Mouse (Mus musculus): ENCODE measurements around the gene Ttll1.
"Not testable (repeated sequence)": the region's sequence is repeated elsewhere in the genome, so short reads cannot be mapped to it uniquely, and the experiment has no call there.

Ttll1 gene

DNA sequence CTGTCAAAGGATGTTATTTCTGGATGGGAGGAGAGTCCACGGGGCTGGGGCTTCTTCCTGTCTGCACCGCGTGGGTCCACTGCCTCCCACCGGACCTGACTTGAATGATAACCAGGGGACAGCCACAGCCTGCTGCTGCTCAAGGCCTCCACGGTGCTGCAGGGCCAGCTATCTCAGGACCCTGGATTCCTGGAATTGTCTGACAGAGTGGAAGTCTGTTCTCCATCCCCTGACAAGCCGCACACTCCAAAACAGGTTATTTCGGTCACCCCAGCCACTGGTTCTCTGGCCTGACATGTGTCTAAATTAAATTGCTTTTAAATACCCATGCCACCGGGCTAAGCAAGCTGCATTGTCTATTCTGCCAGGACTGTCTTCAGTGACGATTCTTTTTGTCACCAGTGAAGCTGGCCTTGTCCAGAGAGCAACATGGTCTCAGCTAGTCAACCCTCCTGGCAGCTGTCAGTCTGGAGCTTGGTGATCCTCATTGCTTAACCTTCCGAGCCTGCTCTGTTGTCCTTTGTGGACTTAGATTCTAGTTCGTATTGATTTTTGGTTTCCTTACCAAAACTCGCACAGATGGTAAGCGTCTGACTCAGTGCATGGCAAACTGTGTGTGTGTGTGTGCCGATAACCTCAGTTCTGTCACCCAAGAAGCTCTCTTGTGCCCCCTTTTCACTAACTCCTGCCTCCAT, 13.1 kb upstream of the Ttll1 start:
- DNase-seq = no peak

DNA sequence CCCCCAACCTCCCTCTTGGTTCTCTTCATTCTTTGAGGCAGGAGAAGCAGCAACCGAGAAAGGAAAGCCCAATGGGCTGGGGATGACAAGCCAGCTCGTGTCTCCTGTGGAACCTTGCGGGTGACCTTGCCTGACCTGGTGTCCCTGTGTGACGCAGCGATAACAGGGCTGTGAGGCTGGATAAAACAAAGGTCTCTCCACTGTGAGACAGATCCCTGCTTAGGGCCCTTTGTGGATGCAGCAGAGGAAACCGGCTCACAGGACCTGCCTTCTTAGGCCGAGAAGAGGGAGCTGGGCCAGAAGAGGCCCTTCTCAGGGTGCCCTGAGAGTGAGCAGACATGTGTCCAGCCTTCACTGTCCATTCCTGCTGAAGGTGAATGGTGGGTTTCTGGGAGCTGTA, 12.5 kb upstream of the Ttll1 start:
- no peak for DNase-seq

GRCm38 (mm10) chr15:83520861-83521382, 10.2 kb upstream of the Ttll1 start:
- DNase-seq = no peak

DNA sequence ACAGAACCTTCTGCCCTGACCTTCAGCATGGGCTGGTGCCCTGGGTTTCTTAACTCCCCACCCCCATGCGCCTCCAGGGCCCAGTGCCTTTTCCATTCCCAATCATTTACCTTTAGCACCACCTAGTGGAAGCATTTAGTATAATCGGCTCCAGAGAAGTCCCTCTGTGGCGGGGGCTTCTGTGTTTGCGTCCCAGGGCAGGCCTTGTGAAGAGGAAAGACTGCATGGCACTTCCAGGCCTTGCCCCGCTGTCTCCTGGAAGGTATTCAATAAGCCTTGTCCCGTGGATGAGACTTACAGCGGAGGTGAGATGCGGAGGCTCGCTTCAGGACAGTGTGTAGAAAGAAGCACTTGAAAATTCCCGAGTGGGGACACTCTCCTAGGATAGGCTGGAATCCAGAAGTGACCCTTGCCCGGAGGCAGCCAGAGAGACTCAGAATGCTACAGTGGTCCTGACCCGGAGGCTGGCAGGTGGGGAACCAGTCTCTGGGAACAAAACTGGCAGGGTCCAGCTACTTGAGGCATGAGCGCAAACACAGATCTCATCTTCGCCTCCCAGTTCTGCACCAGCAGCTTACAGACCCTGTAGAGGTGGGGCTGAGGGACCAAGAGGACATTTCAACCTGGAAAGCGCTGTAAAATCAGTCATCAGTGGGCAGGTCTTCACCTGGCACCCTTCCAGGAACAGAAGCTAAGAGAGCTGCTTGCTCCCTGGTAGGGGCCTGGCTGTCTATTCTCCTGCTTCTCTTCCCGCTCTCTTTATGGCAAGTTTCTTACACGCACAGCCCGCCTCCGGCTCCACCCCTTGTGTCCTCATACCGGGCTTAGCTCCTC, 7.7 kb upstream of the Ttll1 start:
- peak; percentile 63 to 73 for DNase-seq

DNA sequence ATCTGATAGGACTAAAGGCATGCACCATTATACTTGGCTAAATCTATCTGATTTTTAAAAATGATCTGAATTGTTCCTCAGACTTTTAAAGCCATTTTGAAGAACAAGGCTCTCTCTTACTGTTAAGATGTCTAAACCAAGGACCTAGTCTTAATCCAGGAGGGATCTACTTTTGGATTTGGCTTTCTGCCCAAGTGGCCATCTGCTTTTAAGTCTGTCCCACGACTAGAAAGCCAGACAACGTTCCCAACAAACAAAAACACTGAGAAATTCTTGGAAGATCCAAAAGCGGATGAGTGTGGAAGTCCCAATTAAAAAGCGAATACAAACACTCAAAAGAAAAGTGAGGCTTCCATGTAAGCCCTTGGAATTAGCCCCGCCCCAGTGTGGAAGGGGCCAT, 4.3 kb upstream of the Ttll1 start:
- no peak for DNase-seq

DNA sequence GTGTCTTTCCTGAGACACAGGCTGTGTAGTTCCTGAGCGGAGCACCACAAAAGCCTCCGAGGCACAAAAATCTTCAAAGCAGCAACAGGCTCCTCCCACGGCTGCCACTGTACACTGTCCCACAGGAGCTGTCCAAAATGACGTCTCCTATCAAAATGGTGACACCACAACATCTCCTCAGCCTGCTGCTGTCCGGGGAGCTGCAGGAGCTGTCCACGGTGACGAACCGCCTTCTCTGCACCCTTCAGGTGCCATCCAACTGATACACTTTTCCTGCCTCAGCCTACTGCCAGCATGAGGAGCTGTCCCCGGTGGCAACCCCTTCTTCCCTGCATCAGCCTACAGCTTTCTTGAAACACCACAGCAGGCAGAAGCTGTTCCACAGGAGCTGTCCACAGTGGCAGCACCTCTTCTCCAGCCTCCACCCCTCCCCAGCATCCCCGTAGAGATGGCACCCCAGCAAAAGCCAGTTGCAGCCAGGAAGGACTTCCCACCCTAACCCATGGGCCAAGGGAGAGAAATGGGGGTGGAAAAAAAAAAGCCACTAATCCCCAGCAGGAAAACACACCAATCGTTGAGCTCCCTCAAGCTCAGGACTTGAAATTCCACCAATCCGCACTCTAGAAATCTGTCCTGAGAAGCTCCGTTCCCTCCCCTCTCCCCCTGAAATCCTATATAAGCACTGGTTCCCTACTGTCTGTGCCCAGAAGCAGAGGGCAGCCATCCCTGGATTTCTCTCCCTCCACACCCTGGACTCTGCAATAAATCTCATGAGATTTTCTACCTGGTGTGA, 2.0 kb upstream of the Ttll1 start:
- no peak for DNase-seq

GRCm38 (mm10) chr15:83509950-83510804, 516 bp downstream of the Ttll1 start:
- DNase-seq = no peak

DNA sequence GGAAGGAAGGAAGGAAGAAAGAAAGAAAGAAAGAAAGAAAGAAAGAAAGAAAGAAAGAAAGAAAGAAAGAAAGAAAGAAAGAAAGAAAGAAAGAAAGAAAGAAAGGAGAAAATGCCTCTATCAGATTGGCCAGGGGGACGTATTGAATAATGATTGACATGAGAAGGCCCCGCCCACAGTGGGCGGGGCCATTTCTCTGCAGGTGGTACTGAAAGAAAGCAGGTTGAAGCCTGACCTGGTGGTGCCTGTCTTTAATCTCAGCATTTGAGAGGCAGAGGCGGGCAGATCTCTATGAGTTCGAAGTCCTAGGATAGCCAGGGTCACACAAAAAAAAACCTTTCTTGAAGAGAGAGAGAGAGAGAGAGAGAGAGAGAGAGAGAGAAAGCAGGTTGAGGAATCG, 9.2 kb downstream of the Ttll1 start:
- not testable (repeated sequence) for DNase-seq

- peak; percentile 78 for DNase-seq
Observed at GRCm38 (mm10) chr15:83500352-83500751, 10.3 kb downstream of the Ttll1 start.

DNA sequence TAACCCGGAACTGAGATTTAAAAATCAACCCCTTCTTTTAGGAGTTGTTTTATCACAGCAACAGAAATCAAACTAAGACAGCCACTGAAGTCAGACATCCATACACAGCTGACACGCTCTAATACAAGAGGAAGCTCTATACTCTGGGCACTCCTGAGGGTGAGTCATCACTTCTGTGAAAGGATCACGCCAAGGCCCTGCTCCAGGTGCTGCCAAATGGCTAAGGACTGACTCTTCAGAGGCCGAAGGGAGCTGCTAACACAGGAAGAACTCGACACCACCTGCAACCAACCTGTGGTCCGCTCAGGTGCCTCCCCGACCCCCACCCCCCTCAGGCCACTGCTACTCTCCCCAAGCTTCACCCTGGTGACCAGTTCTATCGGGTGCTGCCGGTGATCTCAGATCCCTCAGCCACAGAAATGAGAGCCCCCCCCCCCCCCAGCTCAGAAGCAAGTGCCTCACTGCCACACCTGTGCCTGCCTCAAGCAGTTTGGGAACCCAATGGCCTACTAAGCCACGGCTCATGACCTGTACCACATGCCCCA, 11.4 kb downstream of the Ttll1 start:
- DNase-seq = no peak

DNA sequence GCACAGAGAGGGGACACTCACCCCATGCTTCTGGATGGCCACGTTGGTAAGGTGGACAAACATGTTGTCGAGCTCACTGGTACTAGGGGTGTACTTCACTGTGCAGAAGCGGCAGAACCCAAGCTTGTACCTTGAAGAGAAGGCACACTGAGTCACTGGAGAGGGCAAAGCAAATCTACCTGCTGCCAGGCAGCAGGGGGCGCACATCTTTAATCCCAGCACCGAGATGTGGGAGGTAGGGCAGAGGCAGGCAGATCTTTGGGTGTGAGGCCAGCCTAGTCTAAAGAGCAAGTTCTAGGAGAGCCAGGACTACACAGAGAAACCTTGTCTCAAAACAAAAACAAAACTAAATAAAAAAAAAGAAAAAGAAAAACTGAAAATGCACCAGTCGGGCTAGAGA, 13.4 kb downstream of the Ttll1 start:
- DNase-seq = peak; percentile 33 to 41

GRCm38 (mm10) chr15:83495787-83496367, 14.8 kb downstream of the Ttll1 start:
- DNase-seq = no peak

- DNase-seq = no peak
Observed at GRCm38 (mm10) chr15:83495195-83495594, 15.5 kb downstream of the Ttll1 start.

GRCm38 (mm10) chr15:83494572-83494920, 16.1 kb downstream of the Ttll1 start:
- no peak for DNase-seq

GRCm38 (mm10) chr15:83493856-83494571, 16.7 kb downstream of the Ttll1 start:
- DNase-seq = no peak

DNA sequence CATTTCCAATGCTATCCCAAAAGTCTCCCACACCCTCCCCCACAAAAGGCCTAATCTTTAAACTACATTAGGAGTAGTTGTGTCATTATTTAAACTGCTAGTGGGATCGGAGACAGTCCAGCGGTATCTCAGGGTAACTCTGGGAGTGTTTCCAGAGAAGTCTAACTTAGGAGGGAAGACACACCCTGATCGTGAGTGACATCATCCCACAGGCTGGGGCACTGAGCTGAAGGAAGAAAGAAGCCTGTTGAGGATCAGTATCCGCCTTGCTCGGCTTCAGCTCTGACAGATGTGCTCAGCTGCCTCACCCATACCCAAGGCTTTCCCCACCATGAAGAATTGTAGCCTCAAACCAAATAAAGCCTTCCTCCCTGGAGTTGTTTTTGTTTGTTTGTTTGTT, 18.8 kb downstream of the Ttll1 start:
- no peak for DNase-seq

- DNase-seq = no peak
Observed at GRCm38 (mm10) chr15:83489471-83489870, 21.2 kb downstream of the Ttll1 start.

DNA sequence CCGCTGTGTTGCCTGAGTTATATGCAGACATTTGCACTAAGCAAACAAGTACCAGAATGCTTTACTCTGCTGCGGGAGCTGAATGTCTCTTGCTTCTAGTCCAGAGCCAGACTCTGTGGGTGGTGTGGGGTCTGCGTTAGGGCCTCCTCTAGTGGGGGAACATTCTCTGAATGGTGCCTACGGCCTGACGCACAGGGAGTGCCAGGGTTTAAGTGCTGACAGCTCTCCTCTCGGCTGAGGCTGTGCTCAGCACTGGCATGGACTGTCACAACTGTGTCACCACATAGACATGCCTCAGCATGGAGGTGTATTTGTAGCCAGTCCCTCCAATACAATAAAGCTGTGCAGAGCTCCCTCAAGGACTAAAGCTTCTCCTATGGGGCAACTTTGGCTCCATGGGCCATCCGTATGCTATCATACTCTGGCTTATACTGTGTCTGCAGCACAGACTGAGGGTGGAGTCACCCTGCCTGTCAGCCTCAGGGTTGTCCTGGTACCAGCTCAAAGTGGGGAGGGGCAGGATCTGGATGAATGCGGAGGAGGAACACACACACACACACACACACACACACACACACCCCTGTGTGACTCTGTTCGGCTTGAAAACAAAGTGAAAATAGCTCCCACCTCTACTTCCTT, 23.1 kb downstream of the Ttll1 start:
- DNase-seq = no peak

DNA sequence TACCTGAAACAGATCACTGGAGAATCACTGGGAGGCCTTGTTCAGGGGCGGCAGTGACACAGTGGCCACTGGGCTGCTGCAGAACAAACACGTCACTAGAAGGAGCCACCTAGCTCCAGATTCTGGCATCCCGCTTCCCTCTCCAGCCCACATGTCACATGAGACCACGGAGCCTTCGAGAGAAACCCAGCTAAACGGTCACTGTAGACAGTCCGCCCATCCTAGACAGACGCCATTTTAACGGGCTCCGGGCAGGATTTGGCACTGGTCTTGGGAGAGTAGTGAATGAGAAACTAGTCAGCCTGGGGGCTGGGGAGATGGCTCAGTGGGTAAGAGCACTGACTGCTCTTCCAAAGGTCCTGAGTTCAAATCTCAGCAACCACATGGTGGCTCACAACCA, 26.4 kb downstream of the Ttll1 start:
- DNase-seq = no peak

GRCm38 (mm10) chr15:83483482-83483881, 27.2 kb downstream of the Ttll1 start:
- peak; percentile 51 to 57 for DNase-seq

Data from B cell, adult 2 months (primary cell).